Mouse (Mus musculus) heart, adult 2 months (tissue): ENCODE results near the gene Igsf21.

Experiments used
- CTCF ChIP-seq: fragments of 200-600 bp; IDR thresholded peaks from 2 replicates; pipeline ENCODE4 v1.8.1; 2022; ENCODE audit warnings: antibody characterized with exemption, mild to moderate bottlenecking, moderate library complexity
- POLR2A ChIP-seq: fragments of 200-500 bp; IDR thresholded peaks from 2 replicates; pipeline ENCODE4 v1.6.1; 2011; ENCODE audit warnings: mild to moderate bottlenecking, low read depth, low read length, control low read depth; ENCODE audit not compliant: insufficient read depth

GRCm38 (mm10) chr4:140091693-140092092, 154.9 kb downstream of the Igsf21 start:
- TF ChIP-seq CTCF, result no peak
- TF ChIP-seq POLR2A, result no peak
